Mouse (Mus musculus) mammary gland, adult 2 months (tissue): ENCODE data around the gene 1110059E24Rik. TPM values are rescaled to one million over a fixed set of nuclear protein-coding genes. Genes with fewer than 3 reads are reported as not detected.

Experiments
- polyA plus RNA-seq: library from polyadenylated mRNA; depleted of rRNA; stranded (reverse); fragments of >200 nt; gene quantifications from 2 replicates; pipeline ENCODE4 v1.2.3, GENCODE M21; 2012; ENCODE audit warnings: low replicate concordance; rRNA removed

The 1110059E24Rik gene
- polyA plus RNA-seq, result 2.0 and 6.9 TPM in 2 replicates

GRCm38 (mm10) chr19:21652285-21653171, at the start of gene 1110059E24Rik:
Gene 1110059E24Rik, minus strand, starts transcription at chr19:21652976.

DNA sequence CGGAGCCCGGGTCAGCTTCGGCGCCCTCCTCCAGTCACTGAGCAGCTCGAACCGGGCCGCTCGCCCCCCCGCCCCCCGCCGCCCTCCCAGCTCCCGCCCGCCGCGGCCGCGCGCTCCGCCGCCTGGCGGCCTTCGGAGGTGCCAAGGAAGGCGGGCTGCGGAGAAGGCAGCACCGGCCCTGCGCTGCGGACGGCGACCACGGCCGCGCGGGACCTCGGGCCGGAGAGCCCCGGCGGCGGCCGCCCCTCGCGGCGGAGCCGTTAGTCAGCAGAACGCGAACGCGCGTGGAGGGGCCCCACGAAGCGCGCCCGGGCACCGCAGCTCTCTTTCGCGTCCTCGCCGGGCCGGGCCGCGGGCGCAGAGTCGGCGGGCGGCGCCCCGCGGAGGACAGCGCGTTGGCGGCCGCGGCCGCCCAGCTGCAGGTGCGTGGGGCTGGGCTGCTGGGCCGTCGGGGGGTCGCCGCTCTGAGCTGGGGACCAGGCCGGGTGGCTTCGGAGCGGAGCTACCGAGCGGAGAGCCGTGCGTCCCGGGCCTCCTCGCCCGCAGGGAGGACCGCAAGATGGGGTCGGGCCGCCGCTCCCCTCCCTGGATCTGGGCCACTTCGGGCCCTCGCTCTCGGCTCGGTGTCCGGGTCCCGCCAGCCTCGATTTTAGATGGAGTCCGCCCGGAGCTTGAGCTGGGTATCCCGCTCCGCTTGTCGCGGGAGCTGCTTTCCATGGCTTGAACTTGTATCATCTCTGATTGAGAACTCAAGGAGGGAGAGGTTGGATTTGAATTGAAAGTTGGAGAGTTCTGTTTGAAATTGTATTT, 601 bp upstream of the 1110059E24Rik start, which contains the start of gene Abhd17b:
Gene Abhd17b, plus strand, starts transcription at position 14 of the 810 bp plus-strand sequence.

Other genes starting within 250 kb of the 1110059E24Rik start
- 11.1 and 13.4 TPM in 2 replicates for gene Gda, start 179.5 kb downstream of the 1110059E24Rik start, polyA plus RNA-seq
- 8.7 and 13.9 TPM in 2 replicates for gene Abhd17b, start 209 bp upstream of the 1110059E24Rik start, polyA plus RNA-seq
- 7.7 and 9.3 TPM in 2 replicates for gene Cemip2, start 125.4 kb upstream of the 1110059E24Rik start, polyA plus RNA-seq